Mouse (Mus musculus) spleen, adult 2 months (tissue): ENCODE measurements around the gene Gm16181.

Experiments used
- CTCF ChIP-seq: fragments of 200-500 bp; IDR thresholded peaks from 2 replicates; pipeline ENCODE4 v1.5.1; 2011; ENCODE audit warnings: mild to moderate bottlenecking, inconsistent platforms; ENCODE audit not compliant: insufficient read depth, insufficient read length, insufficient replicate concordance; ENCODE audit errors: extremely low read depth
- POLR2A ChIP-seq: fragments of 200-500 bp; IDR thresholded peaks from 2 replicates; pipeline ENCODE4 v1.6.1; 2011; ENCODE audit warnings: low read depth, low read length, inconsistent platforms

GRCm38 (mm10) chr17:35242015-35242941, 21.6 kb downstream of the Gm16181 start:
- TF ChIP-seq POLR2A (no peak), CTCF (no peak)
